Mouse (Mus musculus): Measurements from ENCODE around the gene Amot. TPM values are rescaled to one million over a fixed set of nuclear protein-coding genes. Genes with fewer than 3 reads are reported as not detected.

The Amot gene
- polyA plus RNA-seq, 1 experiment from 2014 or later: 8.0 TPM

- Histone ChIP-seq H3K36me3 (ENCODE audit: control insufficient read depth, insufficient read depth, low read length) (no peaks in the 10 kb centered on the region), H3K27me3 (ENCODE audit: control insufficient read depth, insufficient read depth, low read length) (no peaks in the 10 kb centered on the region), H3K4me2 (ENCODE audit: low read depth, low read length) (no peak overlapping the region), H3K4me1 (ENCODE audit: control insufficient read depth, insufficient read depth, low read length) (no peaks in the 10 kb centered on the region), H3K9ac (replicated peaks; ENCODE audit: low read depth, low read length) (no peak overlapping the region), H3K9me3 (ENCODE audit: control insufficient read depth, low read length) (no peaks in the 10 kb centered on the region), H3K27ac (ENCODE audit: low read depth, low read length) (no peak overlapping the region), H3K4me3 (ENCODE audit: low read depth, low read length) (no peak overlapping the region)
- ATAC-seq (ENCODE audit: low read depth): no peak
- WGBS: 86% methylated on average over 1 of the region's 1 CpGs
Observed at GRCm38 (mm10) chrX:145414319-145414718, 90.7 kb downstream of the Amot start.

GRCm38 (mm10) chrX:145411425-145411824 is 93.6 kb downstream of the Amot start:
- no peak overlapping the region for H3K27ac ChIP-seq (ENCODE audit: low read depth, low read length)
- H3K4me2 ChIP-seq (ENCODE audit: low read depth, low read length): no peak overlapping the region
- no peak overlapping the region for H3K9ac ChIP-seq (replicated peaks; ENCODE audit: low read depth, low read length)
- no peaks in the 10 kb centered on the region for H3K36me3 ChIP-seq (ENCODE audit: control insufficient read depth, insufficient read depth, low read length)
- WGBS: 34% methylated on average over 6 of the region's 6 CpGs
- no peak overlapping the region for H3K4me3 ChIP-seq (ENCODE audit: low read depth, low read length)
- H3K27me3 ChIP-seq (ENCODE audit: control insufficient read depth, insufficient read depth, low read length): no peaks in the 10 kb centered on the region
- ATAC-seq (ENCODE audit: low read depth): no peak
- no peaks in the 10 kb centered on the region for H3K4me1 ChIP-seq (ENCODE audit: control insufficient read depth, insufficient read depth, low read length)
- no peaks in the 10 kb centered on the region for H3K9me3 ChIP-seq (ENCODE audit: control insufficient read depth, low read length)

- Histone ChIP-seq H3K4me3 (ENCODE audit: low read depth, low read length) (no peak overlapping the region), H3K4me2 (ENCODE audit: low read depth, low read length) (no peak overlapping the region), H3K9ac (replicated peaks; ENCODE audit: low read depth, low read length) (no peak overlapping the region), H3K27me3 (ENCODE audit: control insufficient read depth, insufficient read depth, low read length) (no peaks in the 10 kb centered on the region), H3K4me1 (ENCODE audit: control insufficient read depth, insufficient read depth, low read length) (no peaks in the 10 kb centered on the region), H3K36me3 (ENCODE audit: control insufficient read depth, insufficient read depth, low read length) (no peaks in the 10 kb centered on the region), H3K9me3 (ENCODE audit: control insufficient read depth, low read length) (no peaks in the 10 kb centered on the region), H3K27ac (ENCODE audit: low read depth, low read length) (no peak overlapping the region)
- no peak for ATAC-seq (ENCODE audit: low read depth)
- WGBS: 81% methylated on average over 4 of the region's 4 CpGs
Observed at GRCm38 (mm10) chrX:145406052-145406451, 98.9 kb downstream of the Amot start.

GRCm38 (mm10) chrX:145401926-145402325 is 103.1 kb downstream of the Amot start:
- Histone ChIP-seq H3K4me1 (ENCODE audit: control insufficient read depth, insufficient read depth, low read length) (no peaks in the 10 kb centered on the region), H3K4me3 (ENCODE audit: low read depth, low read length) (no peak overlapping the region), H3K9ac (replicated peaks; ENCODE audit: low read depth, low read length) (no peak overlapping the region), H3K9me3 (ENCODE audit: control insufficient read depth, low read length) (no peaks in the 10 kb centered on the region), H3K27ac (ENCODE audit: low read depth, low read length) (no peak overlapping the region), H3K36me3 (ENCODE audit: control insufficient read depth, insufficient read depth, low read length) (no peaks in the 10 kb centered on the region), H3K4me2 (ENCODE audit: low read depth, low read length) (no peak overlapping the region), H3K27me3 (ENCODE audit: control insufficient read depth, insufficient read depth, low read length) (no peaks in the 10 kb centered on the region)
- ATAC-seq (ENCODE audit: low read depth): no peak
- WGBS: 70% methylated on average over 3 of the region's 3 CpGs

- Histone ChIP-seq H3K4me2 (ENCODE audit: low read depth, low read length) (no peak overlapping the region), H3K4me1 (ENCODE audit: control insufficient read depth, insufficient read depth, low read length) (no peaks in the 10 kb centered on the region), H3K4me3 (ENCODE audit: low read depth, low read length) (no peak overlapping the region), H3K27me3 (ENCODE audit: control insufficient read depth, insufficient read depth, low read length) (no peaks in the 10 kb centered on the region), H3K9me3 (ENCODE audit: control insufficient read depth, low read length) (no peaks in the 10 kb centered on the region), H3K36me3 (ENCODE audit: control insufficient read depth, insufficient read depth, low read length) (no peaks in the 10 kb centered on the region), H3K27ac (ENCODE audit: low read depth, low read length) (no peak overlapping the region), H3K9ac (replicated peaks; ENCODE audit: low read depth, low read length) (no peak overlapping the region)
- 19% methylated on average over 1 of the region's 1 CpGs for WGBS
- no peak for ATAC-seq (ENCODE audit: low read depth)
Observed at GRCm38 (mm10) chrX:145399236-145399635, 105.7 kb downstream of the Amot start.

Other genes starting within 250 kb of the Amot start
- 0.15 and 4.1 TPM in 2 replicates for gene Lhfpl1, start 156.1 kb downstream of the Amot start, polyA plus RNA-seq (2014; fragmentation: Nextera tagmentation; extraction: Ambion mirVana)

All from neural tube, embryonic 14.5 days (tissue).